Mouse (Mus musculus) adrenal gland, adult 18-20 months (tissue): Measurements from ENCODE around the gene Dkkl1. TPM values are rescaled to one million over a fixed set of nuclear protein-coding genes. Genes with fewer than 3 reads are reported as not detected.
"Not testable (repeated sequence)": the region's sequence is repeated elsewhere in the genome, so short reads cannot be mapped to it uniquely, and the experiment has no call there.

Experiments
- DNase-seq, 2 experiments: peaks; one replicate each; pipeline ENCODE4 v3.0.0; 2021 to 2022; ENCODE audit warnings: low spot score in 2 of 2
- long read RNA-seq, 2 experiments: library from polyadenylated mRNA; stranded (forward); transcript quantifications; one replicate each; pipeline ENCODE4 v2.0.0; 2021
- total RNA-seq, 2 experiments: library from RNA; stranded (reverse); gene quantifications; 1 replicate in 1 of 2; 2 replicates in 1 of 2; pipeline ENCODE4 v1.2.3; 2021

Gene Dkkl1
- total RNA-seq, result not detected
- long read RNA-seq, experiment 1, result 0 reads
- long read RNA-seq, experiment 2, result 0 reads

DNA sequence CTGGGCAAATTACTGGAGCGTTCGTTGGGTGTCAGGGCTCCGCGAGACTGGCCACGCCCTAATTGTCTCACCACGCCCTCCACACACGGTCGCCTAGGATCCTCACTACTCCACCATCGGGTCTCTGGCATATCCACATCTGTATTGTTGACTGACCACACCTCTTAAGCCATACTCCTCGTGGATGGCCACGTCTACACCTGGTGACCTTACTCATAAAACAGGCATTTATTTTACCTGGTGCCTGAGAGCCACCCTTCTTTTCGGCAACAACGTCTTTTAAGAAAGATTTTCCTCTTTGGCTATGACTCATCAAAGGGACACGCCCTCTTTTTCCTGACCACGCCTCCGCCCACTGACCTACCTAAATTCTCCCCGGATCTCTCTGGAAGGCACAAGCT is at the start of gene Dkkl1:
Gene Dkkl1, minus strand, starts transcription at position 297 of the 401 bp plus-strand sequence.
- DNase-seq, result no peak

DNA sequence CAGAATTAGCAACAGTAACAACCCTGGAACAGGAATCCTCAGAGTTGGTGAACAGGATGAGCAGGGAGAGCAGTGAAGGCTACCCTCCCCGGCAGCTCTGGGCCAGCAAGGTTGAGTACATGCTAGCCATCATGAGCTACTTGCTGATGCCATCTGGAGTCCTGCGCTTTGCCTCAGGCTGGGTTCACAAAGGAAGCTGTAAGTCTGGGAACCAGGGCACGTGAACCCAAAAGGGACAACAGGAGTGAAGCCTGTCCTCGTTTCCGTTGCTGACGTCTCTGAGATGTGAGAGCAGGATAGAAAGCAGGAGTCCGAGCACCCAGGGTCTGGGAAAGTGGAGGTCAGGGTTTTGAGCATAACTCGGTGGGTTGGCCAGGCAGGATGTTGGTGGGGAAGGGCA is 47.3 kb upstream of the Dkkl1 start:
- DNase-seq, result no peak

DNA sequence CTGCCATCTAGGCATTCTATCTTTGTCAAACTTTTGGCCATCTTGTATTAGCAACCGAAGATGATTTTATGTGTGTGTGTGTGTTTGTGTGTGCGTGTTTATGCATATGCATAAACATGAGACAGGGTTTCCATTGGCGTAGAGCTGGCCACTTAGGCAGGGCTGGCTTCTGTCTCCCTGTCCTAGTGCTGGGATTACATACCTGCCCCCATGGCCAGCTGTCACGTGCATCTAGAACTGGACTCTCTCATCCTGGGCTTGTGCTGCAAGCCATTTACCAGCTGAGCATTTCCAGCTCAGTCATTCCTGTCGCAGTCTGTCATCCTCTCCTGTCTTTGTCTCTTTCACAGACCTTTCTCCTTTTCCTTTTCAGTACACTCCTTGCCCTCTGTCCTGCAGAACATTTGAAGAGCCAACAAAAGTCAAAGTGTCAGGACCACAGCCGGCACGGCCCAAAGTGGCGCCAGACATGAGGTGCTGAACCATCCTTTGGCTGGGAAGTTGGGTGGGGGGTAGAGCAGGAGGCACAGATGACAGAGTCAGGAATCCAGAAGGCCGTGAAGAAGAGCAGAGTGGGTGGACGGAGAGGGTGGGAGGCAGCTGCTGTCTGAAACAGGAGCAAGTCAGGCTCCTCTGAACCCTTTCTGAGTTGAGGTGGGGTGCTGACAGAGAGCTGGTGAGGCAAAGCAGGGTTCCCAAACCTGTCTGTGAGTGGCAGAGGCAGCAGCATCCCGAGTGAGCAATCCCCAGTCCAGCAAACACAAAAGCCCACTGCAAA is 45.3 kb upstream of the Dkkl1 start:
- DNase-seq, result no peak

DNA sequence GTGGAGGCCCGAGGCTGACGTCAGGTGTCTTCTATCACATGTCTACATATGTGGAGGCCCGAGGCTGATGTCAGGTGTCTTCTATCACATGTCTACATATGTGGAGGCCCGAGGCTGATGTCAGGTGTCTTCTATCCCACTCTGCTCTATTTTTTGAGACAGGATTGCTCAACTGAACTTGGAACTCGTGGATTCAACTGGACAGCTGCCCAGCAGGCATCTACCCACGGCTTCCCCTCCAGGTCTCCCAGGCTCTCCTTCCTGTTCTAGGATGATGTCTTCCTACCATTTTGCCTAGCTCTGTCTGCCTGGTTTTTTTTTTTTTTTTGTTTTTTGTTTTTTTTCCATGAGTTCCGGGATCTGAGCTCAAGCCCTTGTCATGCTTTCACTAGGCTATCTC is 43.9 kb upstream of the Dkkl1 start:
- DNase-seq, result not testable (repeated sequence)

DNA sequence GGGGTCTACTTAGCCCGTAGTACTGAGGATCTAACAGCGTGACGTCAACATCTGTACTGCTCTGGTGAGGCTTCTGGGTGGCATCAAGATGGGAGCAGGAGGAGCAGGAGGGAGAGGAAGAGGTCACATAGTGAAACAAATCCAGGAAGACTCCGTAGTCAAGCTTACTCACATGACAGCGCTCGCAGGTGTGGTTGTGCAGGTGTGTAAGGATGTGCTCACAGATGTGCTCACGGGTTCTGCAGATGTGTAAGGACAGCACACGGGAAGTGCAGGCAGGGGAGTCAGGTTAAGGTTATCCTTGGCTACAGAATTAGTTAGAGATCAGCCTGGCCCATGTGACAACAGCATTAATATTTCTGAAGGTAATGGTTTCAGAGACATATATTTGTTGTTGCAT is 41.9 kb upstream of the Dkkl1 start:
- no peak for DNase-seq

DNA sequence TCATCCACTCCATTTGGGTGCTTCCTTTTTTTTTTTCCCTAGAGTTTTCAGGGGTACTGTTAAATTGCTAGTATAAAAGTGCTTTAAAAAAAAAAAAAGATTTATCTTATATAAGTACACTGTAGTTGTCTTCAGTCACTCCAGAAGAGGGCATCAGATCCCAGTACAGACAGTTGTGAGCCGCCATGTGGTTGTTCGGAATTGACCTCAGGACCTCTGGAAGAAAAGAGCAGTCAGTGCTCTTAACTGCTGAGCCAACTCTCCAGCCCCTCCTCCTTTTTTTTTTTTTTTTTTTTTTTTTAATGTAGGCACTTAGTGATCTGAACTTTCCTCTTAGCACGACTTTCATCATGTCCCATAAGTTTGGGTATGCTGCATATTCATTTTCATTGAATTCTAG is 35.7 kb upstream of the Dkkl1 start:
- DNase-seq, result no peak

DNA sequence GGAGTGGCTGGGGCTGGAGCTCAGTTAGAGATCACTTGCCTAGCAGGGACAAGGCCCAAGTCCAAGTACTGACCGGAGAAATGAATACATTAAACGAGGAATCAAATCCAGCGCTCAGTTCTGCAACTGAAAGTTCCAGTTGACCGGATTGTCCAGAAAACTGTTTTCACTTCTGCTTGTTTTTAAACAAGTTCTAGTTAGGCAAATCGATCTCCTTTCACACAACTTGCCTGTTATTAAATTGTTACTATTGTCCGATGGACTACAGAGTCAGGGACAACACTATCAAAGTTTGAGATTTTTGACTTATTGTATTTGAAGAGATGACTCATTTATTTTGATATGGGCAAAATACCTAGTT is 29.4 kb upstream of the Dkkl1 start:
- DNase-seq, result no peak

DNA sequence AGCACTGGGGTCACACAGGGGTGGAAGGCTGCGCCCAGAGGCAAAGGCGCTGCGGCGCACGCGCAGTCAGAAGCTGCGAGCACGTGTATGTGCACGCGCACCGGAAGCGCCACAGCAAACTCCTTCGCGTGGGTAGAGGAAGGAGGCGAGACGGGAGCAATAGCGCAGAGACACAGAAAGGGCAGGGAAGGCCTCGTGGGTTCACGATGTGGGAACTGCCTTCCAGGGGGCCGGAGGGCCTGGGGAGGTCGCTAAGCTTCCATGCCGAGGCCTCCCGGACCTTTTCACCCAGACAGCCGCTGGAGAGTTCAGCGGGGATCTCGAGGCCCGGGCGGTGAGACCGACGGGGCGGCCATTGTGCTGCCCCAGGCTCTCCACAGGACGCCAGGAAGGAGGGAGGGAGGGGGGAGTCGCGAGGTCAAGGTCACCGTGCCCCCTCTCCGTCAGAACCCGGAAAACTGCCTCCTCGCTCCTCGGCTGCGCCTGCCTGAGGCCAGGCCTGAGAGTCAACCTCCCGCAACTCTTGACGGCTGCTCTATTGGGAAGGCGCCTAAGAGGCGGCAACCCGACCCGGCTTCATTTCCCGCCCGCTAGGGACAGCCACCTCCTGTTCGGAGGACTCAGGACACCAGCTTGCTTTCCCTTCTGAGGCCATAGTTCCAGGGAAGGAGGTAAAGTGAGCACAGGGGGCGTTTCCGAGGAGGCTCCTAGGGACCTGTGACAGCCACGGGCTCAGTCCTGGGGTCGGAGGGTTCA is 28.9 kb upstream of the Dkkl1 start, which contains the start of gene Slc6a16:
Gene Slc6a16, plus strand, starts transcription at position 453 of the 756 bp plus-strand sequence.
- DNase-seq, result no peak

DNA sequence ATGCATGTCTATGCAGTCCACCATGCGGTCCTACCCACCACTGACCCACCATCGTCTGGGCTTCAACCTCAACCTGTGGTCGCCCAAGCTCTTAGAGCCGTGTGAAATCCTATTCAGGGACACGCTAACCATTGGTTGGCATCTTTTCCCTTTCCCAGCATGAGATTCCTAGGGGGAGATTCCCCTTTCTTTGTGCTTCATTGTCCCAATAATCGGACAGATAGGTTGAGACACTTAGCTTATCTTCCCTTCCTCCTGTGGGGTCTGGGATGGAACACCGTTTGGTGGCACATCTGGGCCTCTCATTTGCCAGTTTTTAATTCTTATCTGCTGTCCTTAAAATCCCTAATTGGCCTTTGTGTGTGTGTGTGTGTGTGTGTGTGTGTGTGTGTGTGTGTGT is 28.2 kb upstream of the Dkkl1 start:
- DNase-seq, result no peak

DNA sequence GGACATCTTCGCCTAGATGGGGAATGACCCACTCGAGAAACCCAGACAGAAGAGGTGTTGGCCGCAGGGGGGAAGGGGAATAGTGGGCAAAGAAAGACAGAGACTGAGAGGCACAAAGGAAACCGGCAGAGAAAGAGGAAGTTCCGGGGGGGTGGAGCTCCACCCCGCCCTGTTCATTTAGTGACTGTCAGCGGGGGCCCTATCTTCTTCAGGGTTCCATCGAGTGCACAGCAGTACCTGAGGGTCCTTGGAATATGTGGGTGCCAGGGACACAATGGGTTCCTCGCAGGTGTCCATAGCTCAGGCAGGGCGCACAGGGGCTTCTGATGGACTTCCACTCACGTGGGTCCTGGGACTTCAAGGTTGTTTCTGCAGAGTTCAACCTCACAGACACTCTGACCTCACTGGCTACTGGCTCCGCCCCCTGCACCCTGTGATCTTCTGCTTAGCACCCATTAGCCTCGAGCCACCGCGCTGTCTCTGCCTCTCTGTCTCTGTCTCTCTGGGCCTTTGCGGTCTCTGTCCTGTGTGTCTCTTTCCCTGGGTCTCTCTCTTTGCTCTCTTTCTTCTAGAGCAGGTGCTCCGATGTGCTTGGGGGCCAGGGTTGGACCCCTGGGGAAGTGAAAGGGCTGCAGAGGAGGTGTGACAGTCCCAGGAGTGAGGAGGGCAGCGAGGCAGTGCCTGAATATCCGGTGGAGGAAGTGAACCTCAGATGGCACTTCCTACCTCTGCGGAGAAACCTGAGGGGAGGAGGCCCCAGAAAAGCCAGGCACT is 27.0 kb upstream of the Dkkl1 start, which contains the start of gene Cd37:
Gene Cd37, minus strand, starts transcription at position 393 of the 774 bp plus-strand sequence.
- DNase-seq, result no peak

DNA sequence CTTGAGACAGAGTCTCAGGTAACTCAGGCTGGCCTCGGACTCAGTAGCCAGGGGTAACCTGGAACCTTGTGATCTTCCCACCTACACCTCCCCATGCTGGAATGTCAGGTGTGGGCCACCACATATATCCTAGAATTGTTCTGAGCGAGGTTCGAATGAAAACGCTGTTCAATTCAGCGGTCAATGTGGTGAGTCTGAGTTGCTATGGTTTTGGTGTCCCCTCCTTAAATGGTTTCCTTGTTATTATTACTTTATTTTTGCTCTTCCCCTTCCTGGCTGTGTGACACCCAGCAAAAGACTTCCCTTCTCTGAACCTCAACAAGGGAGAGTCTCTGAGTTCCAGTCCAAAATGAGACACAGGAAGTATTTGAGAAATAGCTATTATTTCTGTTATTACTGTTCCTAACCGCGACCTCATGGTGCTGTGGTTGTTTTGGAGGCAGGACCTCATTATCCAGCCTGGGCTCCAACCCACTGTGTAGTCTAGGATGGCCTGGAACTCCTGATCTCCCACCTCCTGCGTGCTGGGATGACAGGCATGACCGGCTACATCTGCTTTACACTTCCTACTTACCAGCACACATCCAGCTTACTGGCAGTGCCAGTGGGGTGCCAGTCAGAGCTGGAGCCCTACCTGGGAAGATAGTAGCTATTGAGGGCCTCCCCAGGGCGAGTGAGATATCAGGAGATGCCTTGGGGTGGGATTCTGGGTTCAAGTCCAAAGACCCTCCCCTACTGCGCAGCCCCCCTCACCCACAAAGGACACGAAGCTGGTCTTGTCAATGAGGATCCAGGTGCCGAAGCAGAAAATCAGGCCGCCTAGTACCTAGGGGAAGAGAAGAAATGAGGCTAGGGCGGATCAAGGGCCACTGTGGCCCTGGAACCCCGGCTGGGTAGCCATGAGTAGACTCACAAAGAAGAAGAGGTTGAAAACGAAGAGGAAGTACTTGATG is 26.1 kb upstream of the Dkkl1 start:
- peak in 1 of 2 experiments; percentile 11 for DNase-seq

DNA sequence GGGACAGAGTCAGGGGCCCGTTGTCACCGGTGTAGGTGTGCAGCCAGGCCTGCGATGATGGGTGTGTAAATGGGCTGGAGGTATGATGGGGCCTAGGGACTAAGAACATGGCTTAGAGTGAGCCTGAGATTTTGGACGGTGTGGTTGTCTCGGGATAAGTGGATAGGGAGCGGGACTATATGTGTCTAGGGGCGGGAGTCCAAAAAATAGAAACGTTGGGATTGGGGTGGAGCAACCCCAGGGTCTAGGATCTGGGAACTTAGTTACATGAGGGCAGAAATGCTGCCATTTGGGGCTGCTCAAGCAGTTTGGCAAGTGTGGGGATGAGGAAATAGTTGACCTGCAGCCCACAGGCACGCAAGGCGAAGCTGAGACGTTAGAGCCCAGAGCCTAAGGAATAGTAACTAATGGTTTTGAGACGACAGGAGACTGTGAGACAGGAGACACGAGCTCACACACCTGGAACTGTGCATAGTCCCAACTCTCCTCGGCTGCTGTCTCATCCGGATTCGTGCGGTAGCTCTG is 23.8 kb upstream of the Dkkl1 start:
- DNase-seq, result peak in 1 of 2 experiments; percentile 15

DNA sequence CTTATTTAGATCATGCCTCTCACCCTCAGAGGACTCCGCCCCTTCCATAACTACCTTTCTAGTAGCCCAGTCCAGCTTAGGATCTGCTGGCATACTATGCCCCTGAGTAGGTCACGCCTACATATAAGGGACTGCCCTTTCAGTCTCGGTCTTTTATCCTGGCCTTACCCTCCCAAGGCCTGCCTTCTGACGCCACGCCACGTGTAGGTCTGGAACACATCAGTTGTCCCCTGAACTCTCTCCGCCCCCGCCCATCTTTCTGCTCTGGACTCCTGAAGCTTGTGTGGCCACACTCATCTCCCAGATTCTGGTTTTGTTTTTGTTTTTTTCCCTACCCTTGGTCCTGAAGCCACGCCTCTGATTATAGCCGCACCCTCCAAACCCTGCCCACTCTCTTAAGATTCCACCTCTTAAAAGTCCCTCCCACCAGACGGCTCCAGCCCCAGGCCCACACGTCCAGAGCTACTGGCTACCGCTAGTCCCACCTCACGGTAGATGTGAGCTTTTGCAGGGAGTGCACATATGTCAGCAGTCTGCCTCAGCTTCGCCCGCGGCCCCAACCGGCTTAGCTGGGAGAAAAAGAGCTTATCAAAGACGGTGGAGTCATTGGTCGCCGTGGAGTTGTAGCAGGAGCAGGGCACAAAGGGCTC is 23.1 kb upstream of the Dkkl1 start:
- peak in 1 of 2 experiments; percentile 25 for DNase-seq

DNA sequence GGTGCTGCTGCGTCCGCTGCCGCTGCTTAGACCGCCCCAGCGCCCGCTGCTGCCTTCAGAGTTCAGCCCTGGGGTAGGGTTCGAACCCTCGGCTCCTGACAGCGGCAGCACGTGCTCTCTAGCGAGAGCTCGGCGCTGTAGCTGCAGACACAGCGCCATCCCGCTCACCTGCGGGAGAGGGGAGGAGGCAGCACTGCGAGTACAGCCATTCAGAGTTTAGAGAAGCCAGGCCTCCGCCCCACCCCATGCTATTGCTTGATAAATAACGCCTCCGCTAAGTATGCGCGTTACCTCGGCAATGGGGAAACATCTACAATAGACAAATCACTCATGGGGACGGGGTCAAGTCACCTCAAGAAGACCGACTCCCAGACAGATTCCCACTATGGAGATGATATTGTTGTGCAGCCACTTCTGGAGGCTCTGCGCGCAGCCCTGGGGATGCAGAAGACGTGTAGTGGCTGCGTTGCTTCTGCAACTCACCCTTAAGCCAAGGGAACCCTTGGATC is 22.4 kb upstream of the Dkkl1 start:
- no peak for DNase-seq

DNA sequence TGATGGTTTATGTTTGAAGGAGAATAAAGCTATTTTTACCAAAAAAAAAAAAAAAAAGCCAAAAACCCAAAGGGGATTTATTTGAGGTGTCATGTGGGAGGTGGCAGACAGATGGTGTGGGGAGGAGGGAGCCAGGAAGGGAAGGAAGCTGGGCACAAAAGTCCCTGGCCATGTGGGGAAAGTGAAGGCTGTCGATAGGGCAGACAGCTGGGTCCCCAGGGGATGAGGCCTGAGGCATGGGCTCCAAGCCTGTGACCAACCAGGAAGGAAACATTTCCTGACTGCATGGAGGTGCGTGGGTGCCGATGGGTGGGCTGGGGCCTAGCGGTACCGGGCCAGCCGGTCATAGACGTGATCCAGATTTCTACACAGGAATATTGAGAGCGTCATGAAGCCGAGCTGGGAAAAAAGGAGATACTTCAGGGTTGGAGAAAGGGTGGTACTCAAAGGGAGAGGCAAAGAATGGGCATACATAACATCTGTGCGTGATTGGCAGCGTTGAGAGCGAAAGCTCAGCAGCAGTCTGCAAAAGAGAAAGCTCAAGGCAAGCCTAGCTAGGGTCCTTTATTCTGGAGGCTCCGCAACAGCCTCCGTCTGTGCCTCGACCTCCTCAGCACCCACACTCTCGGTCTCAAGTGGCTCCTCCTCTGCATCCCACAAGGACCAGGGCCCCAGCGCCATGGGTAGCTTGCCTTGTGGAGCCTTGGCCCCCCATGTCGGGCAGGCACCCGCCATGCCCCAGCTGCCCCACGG is 21.8 kb upstream of the Dkkl1 start:
- no peak for DNase-seq

DNA sequence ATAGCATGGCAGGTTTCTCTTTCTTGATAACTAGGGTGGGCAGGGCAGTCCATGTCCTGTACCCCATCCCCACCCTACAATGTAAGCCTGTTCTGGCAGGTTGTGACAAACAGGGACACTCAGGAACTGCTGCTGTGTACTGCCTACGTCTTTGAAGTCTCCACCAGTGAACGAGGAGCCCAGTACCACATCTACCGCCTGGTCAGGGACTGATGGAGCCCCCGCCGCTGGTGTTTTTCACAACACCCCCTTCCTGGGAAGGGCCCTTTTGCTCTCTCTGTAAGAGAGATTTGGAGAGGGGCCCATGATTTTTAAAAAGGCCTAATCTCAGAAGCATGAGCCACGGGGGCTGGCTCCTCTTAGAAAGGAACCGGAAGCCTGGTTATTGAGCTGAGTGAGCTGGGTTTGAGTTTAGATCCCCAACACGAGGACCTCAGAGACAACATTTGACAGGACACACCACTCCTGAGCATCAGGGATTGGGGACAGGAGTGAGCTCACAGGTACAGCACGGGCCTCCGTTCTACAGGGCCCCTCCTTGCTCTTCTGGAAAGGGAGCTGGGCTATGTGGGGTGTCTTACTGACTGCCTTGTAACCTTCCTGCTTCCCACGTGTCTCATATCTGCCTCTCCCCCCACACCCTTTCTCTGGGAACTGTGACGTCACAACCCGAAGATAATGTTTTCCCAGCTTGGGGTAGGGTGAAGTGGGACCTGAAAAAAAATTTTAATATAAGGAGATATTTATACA is 20.9 kb upstream of the Dkkl1 start:
- DNase-seq, result no peak

DNA sequence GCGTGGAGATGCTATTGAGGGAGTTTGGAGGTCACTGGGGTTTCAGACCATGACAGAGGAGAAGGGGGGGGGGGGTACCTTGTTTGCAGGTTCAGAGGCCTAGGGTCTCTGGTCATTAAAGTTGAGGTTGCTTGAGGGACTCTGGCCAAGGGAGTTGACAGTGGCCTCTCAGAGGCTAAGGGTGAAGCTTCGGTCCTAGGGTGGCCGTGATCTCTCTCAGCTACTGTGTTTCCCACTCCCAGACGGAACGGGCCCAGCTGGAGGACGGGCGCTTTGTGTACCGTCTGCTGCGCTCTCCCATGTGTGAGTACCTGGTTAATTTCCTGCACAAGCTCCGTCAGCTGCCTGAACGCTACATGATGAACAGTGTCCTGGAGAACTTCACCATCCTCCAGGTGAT is 20.0 kb upstream of the Dkkl1 start:
- no peak for DNase-seq

DNA sequence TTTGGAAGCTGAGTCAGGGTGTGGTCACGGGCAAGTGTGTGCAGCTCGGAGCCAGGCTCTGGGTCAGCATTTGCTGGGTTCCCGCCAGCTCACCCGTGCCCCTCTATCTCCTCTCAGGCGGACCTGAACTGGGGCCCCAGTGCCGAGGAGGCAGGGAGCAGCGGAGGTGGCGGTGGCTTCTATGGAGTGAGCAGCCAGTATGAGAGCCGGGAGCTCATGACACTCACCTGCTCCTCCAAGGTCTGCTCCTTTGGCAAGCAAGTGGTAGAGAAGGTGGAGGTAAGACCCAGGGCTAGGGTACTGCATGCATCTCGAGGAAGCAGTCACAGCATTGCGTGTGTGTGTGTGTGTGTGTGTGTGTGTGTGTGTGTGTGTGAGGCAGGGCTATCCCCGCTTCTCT is 19.2 kb upstream of the Dkkl1 start:
- DNase-seq, result no peak
